Mouse (Mus musculus): ENCODE results near the gene Hao2.

The Hao2 gene

DNA sequence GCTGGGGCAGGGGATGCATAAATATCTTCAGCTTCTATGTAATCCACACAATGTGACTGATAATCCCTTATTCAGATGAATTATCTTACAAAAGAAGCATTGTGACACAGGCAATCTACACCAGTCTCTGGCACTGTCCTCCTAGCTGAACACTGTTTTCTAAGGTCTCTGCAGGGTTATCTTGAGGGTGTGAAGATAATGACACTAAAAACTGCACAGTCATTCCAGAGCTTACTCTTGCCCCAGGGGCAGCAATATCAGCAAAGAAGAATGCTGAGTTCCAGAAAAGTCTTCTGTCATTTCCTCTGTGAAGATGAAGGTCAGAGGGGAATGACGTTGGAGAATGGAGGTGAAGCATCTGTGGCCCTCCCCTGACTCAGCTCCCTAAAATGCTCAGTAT, 36.1 kb downstream of the Hao2 start:
- no peak for DNase-seq (ENCODE audit: low spot score in 2 of 2)

DNA sequence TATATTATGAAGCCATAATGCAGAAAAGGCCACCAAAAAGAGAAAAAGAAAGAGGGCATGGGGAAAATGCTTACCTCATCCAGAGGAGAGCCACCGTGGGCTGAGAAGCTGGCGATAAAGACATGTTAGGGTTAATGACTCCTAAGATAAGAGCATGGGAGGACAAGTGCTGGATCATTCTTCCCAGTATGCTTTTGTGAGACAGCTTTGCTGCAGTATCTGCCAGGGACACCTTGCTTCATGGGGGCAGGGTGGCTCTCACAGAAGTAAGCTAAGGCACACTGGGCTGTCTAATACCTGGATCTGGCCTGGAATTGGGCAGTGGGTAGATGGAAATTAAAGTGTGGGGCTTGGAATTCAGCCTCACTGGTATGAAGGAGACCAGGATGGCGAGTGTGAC, 37.9 kb downstream of the Hao2 start:
- no peak for DNase-seq (ENCODE audit: low spot score in 2 of 2)

DNA sequence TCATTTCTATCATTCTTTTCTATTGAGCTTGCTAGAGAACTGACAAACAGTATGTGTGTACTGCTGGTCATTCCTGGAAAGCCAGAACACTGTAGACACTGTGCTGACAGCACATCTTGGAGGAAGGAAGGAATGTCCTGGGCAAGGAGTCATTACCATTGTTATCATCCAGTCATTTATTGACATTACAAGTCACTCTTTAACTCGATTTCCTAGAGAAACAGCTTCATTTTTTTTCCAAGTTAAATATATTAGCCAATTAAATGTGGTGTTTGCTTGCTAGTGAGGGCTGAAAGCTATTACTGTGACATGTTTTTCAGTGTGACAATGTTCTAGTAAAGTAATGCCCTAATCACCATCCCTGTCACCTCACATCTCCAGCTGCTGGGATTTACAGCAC, 39.4 kb downstream of the Hao2 start:
- DNase-seq (ENCODE audit: low spot score in 2 of 2) = no peak

DNA sequence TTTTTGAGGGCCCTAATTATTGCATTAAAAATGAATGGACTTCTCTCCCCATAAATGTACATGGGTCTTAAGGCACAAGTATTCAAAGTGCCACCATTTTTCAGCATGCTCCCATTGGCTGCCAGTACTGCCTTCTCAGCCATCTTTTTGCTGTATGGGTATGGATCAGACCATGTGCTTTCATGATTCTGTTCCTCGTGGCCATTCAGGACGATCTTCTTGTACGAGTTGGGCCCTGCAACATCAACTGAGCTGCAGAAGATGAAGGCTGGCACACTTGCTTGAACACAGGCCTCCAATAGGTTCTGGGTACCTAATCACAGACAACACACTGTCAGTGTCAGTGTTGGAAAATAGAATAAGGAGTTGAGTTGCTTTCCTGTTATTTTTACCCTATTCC, 40.0 kb downstream of the Hao2 start:
- no peak for DNase-seq (ENCODE audit: low spot score in 2 of 2)

DNA sequence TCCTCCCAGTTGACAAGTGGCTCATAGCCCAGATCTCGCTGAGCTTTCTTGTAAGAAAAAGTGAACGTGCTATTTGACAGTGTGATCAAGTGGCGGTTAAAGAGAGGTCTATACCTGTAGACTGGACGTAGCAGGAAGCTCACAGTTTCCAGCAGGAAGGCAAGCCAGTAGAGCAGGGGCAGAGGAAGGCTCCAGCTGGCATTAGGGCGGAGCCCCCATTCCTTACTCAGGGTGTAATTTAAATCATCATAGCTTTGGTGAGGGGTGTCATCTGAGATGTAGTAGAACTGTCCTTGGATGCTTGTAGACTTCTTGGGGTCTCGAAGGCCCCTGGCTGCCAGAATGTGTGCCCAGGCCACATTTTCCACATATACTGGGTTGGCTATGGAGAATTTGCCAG, 40.4 kb downstream of the Hao2 start:
- DNase-seq (ENCODE audit: low spot score in 2 of 2) = no peak

DNA sequence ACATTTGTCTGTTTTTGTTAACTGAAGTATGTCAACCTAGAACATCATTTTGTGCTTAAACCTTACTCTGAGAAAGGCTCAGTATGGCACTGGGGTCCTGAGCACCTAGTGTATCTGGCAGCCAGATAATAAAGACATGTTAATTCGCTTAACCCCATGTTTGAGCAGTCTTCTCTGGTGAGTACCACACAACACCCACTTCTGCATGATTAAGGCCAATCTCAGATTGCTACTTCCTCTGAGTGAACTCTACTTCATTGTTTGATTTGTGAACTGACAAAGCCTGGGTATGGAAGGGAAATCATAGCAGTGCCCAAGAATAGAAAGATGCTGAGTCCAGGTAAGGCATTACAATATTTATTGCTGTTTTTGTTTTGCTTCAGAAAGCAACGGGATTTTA, 41.2 kb downstream of the Hao2 start:
- DNase-seq (ENCODE audit: low spot score in 2 of 2) = no peak

DNA sequence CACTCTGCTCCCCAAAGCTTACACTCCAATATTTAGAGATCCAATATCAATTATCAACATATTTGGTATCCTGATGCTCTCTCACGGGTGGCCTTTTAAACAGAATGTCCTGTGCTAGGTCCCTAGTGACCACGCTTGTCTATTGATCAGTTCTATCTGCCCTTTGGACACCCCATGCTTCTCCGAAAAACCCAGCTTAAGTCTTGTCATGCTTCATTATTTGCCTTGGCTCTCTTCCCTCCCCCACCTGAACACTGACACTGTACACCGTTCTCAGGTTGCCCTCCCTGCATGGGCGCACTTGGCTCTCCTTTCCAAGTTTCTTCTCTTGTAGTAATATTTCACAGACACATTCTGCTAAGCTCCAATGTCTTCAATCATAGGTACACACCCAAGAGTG, 42.8 kb downstream of the Hao2 start:
- no peak for DNase-seq (ENCODE audit: low spot score in 2 of 2)

DNA sequence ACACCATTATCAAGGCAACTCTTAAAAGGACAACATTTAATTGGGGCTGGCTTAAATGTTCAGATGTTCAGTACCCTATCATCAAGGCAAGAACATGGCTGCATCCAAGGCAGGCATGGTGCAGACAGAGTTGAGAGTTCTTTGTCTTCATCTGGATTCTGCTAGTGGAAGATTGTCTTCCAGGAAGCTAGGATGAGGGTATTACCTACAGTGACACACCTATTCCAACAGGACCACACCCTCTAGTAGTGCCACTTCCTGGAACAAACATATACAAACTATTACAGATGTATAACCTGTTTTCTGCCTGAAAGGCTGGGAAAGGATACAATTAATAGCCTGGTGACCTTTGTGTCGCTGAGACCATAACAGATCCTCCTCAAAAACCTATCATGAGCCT, 44.1 kb downstream of the Hao2 start:
- no peak for DNase-seq (ENCODE audit: low spot score in 2 of 2)
